ENCODE assay signal across 18 mouse cellular contexts in genomic region chr1:75681913-75682312, GRCm38 (mm10).
DNase-seq lines count a peak whose midpoint lies in the region; ATAC-seq and TF ChIP-seq lines count a peak whose summit lies in the region.
"Had no signal": no experiment of that assay in that cellular context is flagged by ENCODE, and none has a peak within 500 bp of the region (broad histone marks: within the 10 kb centered on the region; RNA-seq: fewer than 3 reads in every experiment).

No protein-coding gene starts in this region.

- WGBS in forebrain, postnatal 0 days: 96% methylated on average over 5 of the region's 5 CpGs
- 94% methylated on average over 5 of the region's 5 CpGs for WGBS in forebrain, embryonic 15.5 days

- no peak overlapping the region for H3K4me2 ChIP-seq in forebrain, postnatal 0 days (ENCODE audit: low read depth)
- no peak overlapping the region for H3K4me2 ChIP-seq in forebrain, embryonic 15.5 days (replicated peaks)
- H3K4me2 ChIP-seq: heart, embryonic 11.5 days; liver, embryonic 15.5 days; midbrain, embryonic 12.5 days had no signal

- H3K27ac ChIP-seq in forebrain, postnatal 0 days (ENCODE audit: low read depth, low read length): no peak overlapping the region
- no peak overlapping the region for H3K27ac ChIP-seq in forebrain, embryonic 15.5 days (replicated peaks)
- H3K27ac ChIP-seq in layer of hippocampus, adult 2 months: no peak overlapping the region
- H3K27ac ChIP-seq in testis, adult 2 months (ENCODE audit: control insufficient read depth, insufficient read depth, low read depth, low read length): no peak overlapping the region
- H3K27ac ChIP-seq: liver, embryonic 15.5 days; midbrain, embryonic 12.5 days had no signal

- 0 out of 2 replicates have a peak, but pooled peaks cover 4% of the 10 kb centered on the region for H3K4me1 ChIP-seq in forebrain, postnatal 0 days (ENCODE audit: insufficient read depth)
- peaks cover 13% of the 10 kb centered on the region for H3K4me1 ChIP-seq in forebrain, embryonic 15.5 days
- peaks cover 5% of the 10 kb centered on the region; the same call in 1 of the 2 replicates for H3K4me1 ChIP-seq in testis, adult 2 months (ENCODE audit: control insufficient read depth, insufficient read depth, low read length)
- H3K4me1 ChIP-seq: liver, embryonic 15.5 days had no signal

- H3K36me3 ChIP-seq in forebrain, postnatal 0 days (ENCODE audit: insufficient read depth): no peaks in the 10 kb centered on the region
- no peaks in the 10 kb centered on the region for H3K36me3 ChIP-seq in forebrain, embryonic 15.5 days
- H3K36me3 ChIP-seq in testis, adult 2 months (ENCODE audit: control insufficient read depth, insufficient read depth, low read length): no peaks in the 10 kb centered on the region
- H3K36me3 ChIP-seq: liver, embryonic 15.5 days; midbrain, embryonic 12.5 days had no signal

- no peak for DNase-seq in forebrain, postnatal 0 days
- DNase-seq in layer of hippocampus, adult 2 months (ENCODE audit: low spot score in 2 of 2): no peak
- no peak for DNase-seq in layer of hippocampus, postnatal 14 days (ENCODE audit: low spot score in 2 of 2)
- DNase-seq in testis, postnatal 14 days (ENCODE audit: low spot score): no peak
- DNase-seq in adrenal gland, adult 18-20 months (ENCODE audit: low spot score in 2 of 2): no peak
- DNase-seq: gastrocnemius, postnatal 36 days; heart, postnatal 36 days; kidney, adult 9 months; layer of hippocampus, postnatal 36 days; left cerebral cortex, postnatal 4 days; lung, postnatal 4 days; thymus, adult 2 months had no signal

- H3K27me3 ChIP-seq in forebrain, postnatal 0 days (ENCODE audit: insufficient read depth, low read length): no peaks in the 10 kb centered on the region
- H3K27me3 ChIP-seq in forebrain, embryonic 15.5 days: no peaks in the 10 kb centered on the region
- H3K27me3 ChIP-seq in testis, adult 2 months (ENCODE audit: control insufficient read depth, insufficient read depth, low read length): no peaks in the 10 kb centered on the region
- H3K27me3 ChIP-seq: liver, embryonic 15.5 days had no signal

- H3K9ac ChIP-seq in forebrain, postnatal 0 days: no peak overlapping the region
- no peak overlapping the region for H3K9ac ChIP-seq in forebrain, embryonic 15.5 days (replicated peaks)
- H3K9ac ChIP-seq: liver, embryonic 15.5 days; midbrain, embryonic 12.5 days had no signal

- TF ChIP-seq POLR2A in testis, adult 2 months (IDR thresholded peaks at IDR 0.05; ENCODE audit: control insufficient read depth, low read depth, low read length): no peak

- no peak for ATAC-seq in forebrain, postnatal 0 days
- no peak for ATAC-seq in forebrain, embryonic 15.5 days (replicated peaks)
- no peak for ATAC-seq in activated CD4-positive, CD25-positive, alpha-beta regulatory T cell, adult 4 months

- H3K9me3 ChIP-seq in forebrain, postnatal 0 days (ENCODE audit: low read length): no peaks in the 10 kb centered on the region
- peaks cover 6% of the 10 kb centered on the region for H3K9me3 ChIP-seq in forebrain, embryonic 15.5 days

- TF ChIP-seq CTCF in forebrain, postnatal 0 days (IDR thresholded peaks at IDR 0.05; ENCODE audit: low read depth): peak; percentile 38
- TF ChIP-seq CTCF in layer of hippocampus, adult 2 months (conservative IDR thresholded peaks at IDR 0.05): peak; percentile 61
- TF ChIP-seq CTCF in testis, adult 2 months (IDR thresholded peaks at IDR 0.05; ENCODE audit: control insufficient read depth, insufficient read depth, insufficient replicate concordance, low read depth, low read length): peak; percentile 61; the same call in 1 of the 2 replicates

- no peak overlapping the region for H3K4me3 ChIP-seq in forebrain, postnatal 0 days (ENCODE audit: low read depth, low read length)
- H3K4me3 ChIP-seq in forebrain, embryonic 15.5 days: no peak overlapping the region
- H3K4me3 ChIP-seq in layer of hippocampus, adult 2 months: no peak overlapping the region
- no peak overlapping the region for H3K4me3 ChIP-seq in testis, adult 2 months (ENCODE audit: control insufficient read depth, low read depth, low read length)
- H3K4me3 ChIP-seq: liver, embryonic 15.5 days; midbrain, embryonic 12.5 days had no signal
